Mouse (Mus musculus): Measurements from ENCODE around the gene 1700088E04Rik.

The 1700088E04Rik gene

GRCm38 (mm10) chr15:79098220-79098619 lies 42.8 kb downstream of the 1700088E04Rik start:
- peak; percentile 92 for DNase-seq

GRCm38 (mm10) chr15:79097611-79098025 lies 43.4 kb downstream of the 1700088E04Rik start:
- peak; percentile 98 for DNase-seq

- no peak for DNase-seq
These were observed 43.9 kb downstream of the 1700088E04Rik start for GRCm38 (mm10) chr15:79097135-79097534.

GRCm38 (mm10) chr15:79096556-79096955 lies 44.5 kb downstream of the 1700088E04Rik start:
- peak; percentile 94 for DNase-seq

GRCm38 (mm10) chr15:79095483-79095882 lies 45.6 kb downstream of the 1700088E04Rik start:
- DNase-seq = no peak

- no peak for DNase-seq
These were observed 47.8 kb downstream of the 1700088E04Rik start for GRCm38 (mm10) chr15:79093083-79093839.

- DNase-seq = no peak
These were observed 48.8 kb downstream of the 1700088E04Rik start for GRCm38 (mm10) chr15:79092284-79092683.

GRCm38 (mm10) chr15:79079567-79079966 lies 61.5 kb downstream of the 1700088E04Rik start:
- no peak for DNase-seq

Measured in heart, adult 11 months (tissue).